Mouse (Mus musculus): ENCODE measurements around the gene Cyb5b.

- TF ChIP-seq GATA1 (IDR thresholded peaks at IDR 0.05; ENCODE audit: low read length) (no peak), TAL1 (IDR thresholded peaks at IDR 0.05; ENCODE audit: low read length) (no peak)
Observed at GRCm38 (mm10) chr8:107226183-107226582, 75.7 kb downstream of the Cyb5b start.

Measured in erythroblast, embryonic 14.5 days (primary cell).